In the genomic region with DNA sequence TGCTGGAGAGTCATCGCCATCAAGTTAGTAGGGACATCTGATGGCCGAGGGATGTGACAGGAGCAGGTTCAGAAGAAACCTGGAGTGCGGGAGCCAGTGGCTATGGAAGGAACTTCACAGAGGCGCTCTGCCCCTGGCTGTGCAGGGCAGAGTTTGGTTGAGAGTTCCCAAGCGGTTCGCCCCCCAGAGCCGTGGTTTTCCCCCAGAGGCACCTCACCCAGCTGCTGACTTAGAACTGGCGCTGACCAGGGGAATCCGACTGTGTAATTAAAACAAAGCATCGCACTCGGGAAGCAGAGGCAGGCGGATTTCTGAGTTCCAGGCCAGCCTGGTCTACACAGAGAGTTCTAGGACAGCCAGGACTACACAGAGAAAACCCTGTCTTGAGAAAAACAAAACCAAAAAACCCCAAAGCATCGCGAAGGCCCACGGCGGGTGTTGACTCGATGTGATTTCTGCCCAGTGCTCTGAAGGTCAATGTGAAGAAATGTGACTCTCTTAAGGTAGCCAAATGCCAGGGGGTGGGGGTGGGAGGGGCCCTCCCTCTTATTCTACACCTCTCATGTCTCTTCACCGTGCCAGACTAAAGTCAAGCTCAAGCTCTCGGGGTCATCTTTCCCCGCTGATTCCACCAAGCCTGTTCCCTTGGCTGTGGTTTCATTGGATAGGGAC, we compare ENCODE assay signal across 28 mouse cellular contexts. TPM values are rescaled to one million over a fixed set of nuclear protein-coding genes. Genes with fewer than 3 reads are reported as not detected.
"Had no signal": no experiment of that assay in that cellular context is flagged by ENCODE, and none has a peak within 500 bp of the region (broad histone marks: within the 10 kb centered on the region; RNA-seq: fewer than 3 reads in every experiment).

No protein-coding gene starts in this region.

- ATAC-seq: inflammation-experienced regulatory T-cells, adult 6 months; lung, postnatal 0 days; midbrain, embryonic 15.5 days had no signal

- H3K27me3 ChIP-seq: midbrain, embryonic 15.5 days had no signal

- H3K9ac ChIP-seq: limb, embryonic 13.5 days; lung, embryonic 14.5 days; midbrain, embryonic 12.5 days; midbrain, embryonic 15.5 days had no signal

- H3K36me3 ChIP-seq: limb, embryonic 10.5 days; limb, embryonic 13.5 days; midbrain, embryonic 12.5 days; midbrain, embryonic 15.5 days had no signal

- H3K4me2 ChIP-seq: limb, embryonic 13.5 days; lung, embryonic 14.5 days; midbrain, embryonic 12.5 days; midbrain, embryonic 15.5 days had no signal

- H3K9me3 ChIP-seq: limb, embryonic 10.5 days; limb, embryonic 13.5 days; midbrain, embryonic 12.5 days; midbrain, embryonic 15.5 days had no signal

- H3K4me1 ChIP-seq: limb, embryonic 10.5 days; midbrain, embryonic 12.5 days; midbrain, embryonic 15.5 days had no signal

- H3K4me3 ChIP-seq: layer of hippocampus, adult 2 months; limb, embryonic 10.5 days; limb, embryonic 13.5 days; midbrain, embryonic 12.5 days; midbrain, embryonic 15.5 days had no signal

- DNase-seq: kidney, adult 11 months; kidney, adult 8-10 months; kidney, postnatal 25 days; layer of hippocampus, adult 9-11 months; lung, embryonic 14.5 days; thymus, postnatal 36 days had no signal

- H3K27ac ChIP-seq: kidney, postnatal 0 days; layer of hippocampus, adult 2 months; limb, embryonic 10.5 days; limb, embryonic 13.5 days; macrophage; midbrain, embryonic 12.5 days; midbrain, embryonic 15.5 days had no signal

RNA-seq across cellular contexts. Expression of a gene that starts 1.8 kb away (rescaled TPM):
- total RNA-seq: layer of hippocampus, adult 2 months; layer of hippocampus, postnatal 25 days; left cerebral cortex, adult 18-20 months; left cerebral cortex, postnatal 25 days; liver, adult 2 months had no signal
- polyA plus RNA-seq: inflammation-experienced regulatory T-cells, adult 6 months; kidney, postnatal 0 days; large intestine, adult 2 months; limb, embryonic 10.5 days; limb, embryonic 13.5 days; liver, adult 2 months; lung, embryonic 14.5 days; lung, postnatal 0 days; macrophage; midbrain, embryonic 12.5 days; midbrain, embryonic 15.5 days; neural tube, embryonic 11.5 days; neural tube, embryonic 14.5 days; small intestine, adult 2 months; stomach, embryonic 16.5 days; thymus, postnatal 0 days; urinary bladder, adult 2 months had no signal

RNA-seq across cellular contexts. Expression of a gene that starts 6.8 kb away (rescaled TPM):
- total RNA-seq: liver, adult 2 months; megakaryocyte, adult 5-6 weeks had no signal
- polyA plus RNA-seq: inflammation-experienced regulatory T-cells, adult 6 months; kidney, postnatal 0 days; large intestine, adult 2 months; limb, embryonic 10.5 days; liver, adult 2 months; lung, embryonic 14.5 days; lung, postnatal 0 days; macrophage; small intestine, adult 2 months; spleen, adult 2 months; thymus, postnatal 0 days had no signal
